Mouse (Mus musculus) forebrain, embryonic 14.5 days (tissue): Measurements from ENCODE around the gene Fam120c. TPM values are rescaled to one million over a fixed set of nuclear protein-coding genes. Genes with fewer than 3 reads are reported as not detected.

Experiments
- ATAC-seq: fragments of 200-750 bp; cut with Nextera tagmentation; 2 replicates; pipeline ENCODE4 v1.8.0; 2017; ENCODE audit warnings: mild to moderate bottlenecking, moderate library complexity
- DNase-seq: peaks from one replicate; pipeline ENCODE4 v3.0.0-alpha.2; 2015; ENCODE audit warnings: low spot score
- H3K27ac ChIP-seq: fragments of 300-500 bp; sonication (generic); 2 replicates; pipeline ENCODE4 v1.5.1; 2014; ENCODE audit warnings: low read depth, mild to moderate bottlenecking, control low read depth, low read length, moderate library complexity
- H3K27me3 ChIP-seq: fragments of 300-500 bp; sonication (generic); replicated peaks from 2 replicates; pipeline ENCODE4 v1.6.1; 2014; ENCODE audit warnings: low read length, control low read depth, mixed read lengths; ENCODE audit not compliant: control insufficient read depth, insufficient read depth
- H3K36me3 ChIP-seq: fragments of 300-500 bp; sonication (generic); 2 replicates; pipeline ENCODE4 v1.6.1; 2014; ENCODE audit warnings: low read length, control low read depth; ENCODE audit not compliant: control insufficient read depth, insufficient read depth
- H3K4me1 ChIP-seq: fragments of 300-500 bp; sonication (generic); 2 replicates; pipeline ENCODE4 v1.6.1; 2014; ENCODE audit warnings: antibody characterized with exemption, low read length, control low read depth; ENCODE audit not compliant: control insufficient read depth, insufficient read depth
- H3K4me2 ChIP-seq: fragments of 300-500 bp; sonication (generic); 2 replicates; pipeline ENCODE4 v1.6.1; 2014; ENCODE audit warnings: mild to moderate bottlenecking, control low read depth, low read length
- H3K4me3 ChIP-seq: fragments of 300-500 bp; sonication (generic); 2 replicates; pipeline ENCODE4 v1.5.1; 2014; ENCODE audit warnings: low read depth, low read length, control low read depth
- H3K9ac ChIP-seq: fragments of 300-500 bp; sonication (generic); 2 replicates; pipeline ENCODE4 v1.6.1; 2014; ENCODE audit warnings: mild to moderate bottlenecking, low read length, control low read depth, moderate library complexity
- H3K9me3 ChIP-seq: fragments of 300-500 bp; sonication (generic); replicated peaks from 2 replicates; pipeline ENCODE4 v1.6.1; 2016; ENCODE audit warnings: low read length, control low read depth, mixed read lengths; ENCODE audit not compliant: control insufficient read depth
- WGBS: fragments of 180-500 bp; shearing (Covaris S2); extraction: QIAGEN DNeasy Blood & Tissue Kit; methylation state at CpG from one replicate; pipeline ENCODE4 v1.1.7; 2014; 5-methylcytosine and 5-hydroxymethylcytosine counted together
- polyA plus RNA-seq: library from polyadenylated mRNA; unstranded; fragments of >200 nt; fragmentation: Nextera tagmentation; extraction: Ambion mirVana; gene quantifications from 2 replicates; pipeline ENCODE4 v1.2.1, GENCODE M21; 2014

Fam120c gene
- 5.0 and 7.1 TPM in 2 replicates for polyA plus RNA-seq

DNA sequence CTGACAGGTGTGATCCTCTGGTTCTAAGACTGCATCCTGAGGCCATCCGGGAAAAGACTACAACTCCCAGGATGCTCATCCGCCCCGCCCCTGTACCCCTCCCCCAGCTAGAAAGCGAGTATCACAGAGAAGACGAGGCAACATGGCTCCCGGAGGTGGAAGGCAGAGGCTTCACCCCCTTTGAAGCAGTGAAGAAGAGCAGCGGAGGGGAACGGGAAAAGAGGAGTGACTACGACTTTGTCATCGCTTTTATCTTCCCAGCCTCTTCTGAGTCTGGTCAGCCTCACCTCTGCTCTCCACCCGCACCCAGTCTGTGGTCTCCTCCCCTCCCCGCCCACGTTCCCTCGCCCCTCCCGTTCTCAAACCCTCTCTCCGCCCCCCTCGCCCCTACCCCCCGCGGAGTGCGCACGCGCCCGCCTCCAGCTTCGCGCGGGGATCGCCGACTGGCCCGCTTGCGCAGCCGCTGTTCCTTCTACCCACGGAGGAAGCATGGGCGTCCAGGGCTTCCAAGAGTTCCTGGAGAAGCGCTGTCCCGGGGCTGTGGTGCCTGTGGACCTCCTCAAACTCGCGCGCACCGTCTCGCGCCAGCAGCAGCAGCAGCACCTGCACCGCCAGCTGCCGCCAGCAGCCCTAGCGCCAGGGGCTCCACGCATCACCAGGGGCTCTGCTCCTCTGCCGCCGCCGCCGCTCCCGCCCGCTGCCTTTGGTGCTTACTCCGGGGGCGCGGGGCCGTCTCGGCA, at the start of gene Fam120c:
Gene Fam120c, plus strand, starts transcription at position 415 of the 740 bp plus-strand sequence.
- Histone ChIP-seq H3K4me1 (no peaks in the 10 kb centered on the region), H3K27me3 (no peaks in the 10 kb centered on the region), H3K4me3 (peak within 1 kb of the TSS; percentile 59), H3K9me3 (no peaks in the 10 kb centered on the region), H3K9ac (peak within 1 kb of the TSS; percentile 63), H3K27ac (peak within 1 kb of the TSS; percentile 81), H3K4me2 (peak within 1 kb of the TSS; percentile 61), H3K36me3 (no peaks in the 10 kb centered on the region)
- peak; percentile 86 for DNase-seq
- peak; percentile 94 for ATAC-seq
- 28% methylated on average over 51 of the region's 56 CpGs for WGBS

DNA sequence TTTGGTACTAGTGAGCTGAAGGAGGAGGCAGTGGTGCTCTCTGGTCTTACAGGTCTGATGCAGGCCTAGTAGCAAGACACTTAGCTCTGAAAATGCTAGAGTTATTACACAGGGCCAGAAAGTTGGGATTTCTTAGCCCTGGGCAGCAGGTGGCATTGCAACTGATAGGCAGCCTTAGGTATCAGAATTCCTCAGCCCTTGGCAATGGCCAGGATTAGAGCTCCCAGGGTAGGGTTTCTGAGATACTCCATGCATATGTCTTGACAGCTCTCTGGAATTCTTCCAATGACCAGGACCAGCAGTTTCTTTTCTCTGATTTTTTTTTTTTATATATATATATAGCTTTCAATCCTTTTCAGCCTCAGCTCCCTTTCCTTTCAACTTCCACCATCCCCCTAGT, 45.6 kb upstream of the Fam120c start:
- no peaks in the 10 kb centered on the region for H3K9me3 ChIP-seq

DNA sequence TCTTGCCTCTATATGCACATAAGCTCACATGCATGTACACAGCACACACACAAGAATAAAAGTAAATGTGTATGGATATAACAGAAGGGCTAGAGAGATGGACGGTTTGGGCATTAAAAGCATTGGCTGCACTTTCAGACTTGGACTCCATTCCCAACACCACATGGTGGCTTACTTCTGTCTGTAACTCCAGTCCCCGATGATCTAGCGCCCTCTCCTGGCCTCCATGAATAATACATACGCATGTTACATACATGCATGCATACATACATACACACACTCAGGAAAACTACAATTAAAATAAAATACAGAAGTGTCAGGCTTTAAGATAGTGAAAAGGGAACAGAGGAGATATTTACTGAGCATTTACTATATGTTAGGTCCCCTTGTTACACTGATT, 30.2 kb upstream of the Fam120c start:
- Histone ChIP-seq H3K9me3 (no peaks in the 10 kb centered on the region), H3K27ac (no peak overlapping the region), H3K9ac (no peak overlapping the region), H3K36me3 (0 out of 2 replicates have a peak, but pooled peaks cover 2% of the 10 kb centered on the region), H3K4me1 (no peaks in the 10 kb centered on the region), H3K4me3 (no peak overlapping the region), H3K27me3 (no peaks in the 10 kb centered on the region), H3K4me2 (no peak overlapping the region)
- DNase-seq (no peak), ATAC-seq (no peak)
- WGBS: 72% methylated on average over 4 of the region's 4 CpGs

More for the DNA sequence above, 45.6 kb upstream of the Fam120c start:
- Histone ChIP-seq H3K27me3 (no peaks in the 10 kb centered on the region), H3K4me2 (no peak overlapping the region), H3K27ac (no peak overlapping the region), H3K36me3 (no peaks in the 10 kb centered on the region), H3K9ac (no peak overlapping the region), H3K4me1 (no peaks in the 10 kb centered on the region), H3K4me3 (no peak overlapping the region)
- ATAC-seq (no peak), DNase-seq (no peak)

DNA sequence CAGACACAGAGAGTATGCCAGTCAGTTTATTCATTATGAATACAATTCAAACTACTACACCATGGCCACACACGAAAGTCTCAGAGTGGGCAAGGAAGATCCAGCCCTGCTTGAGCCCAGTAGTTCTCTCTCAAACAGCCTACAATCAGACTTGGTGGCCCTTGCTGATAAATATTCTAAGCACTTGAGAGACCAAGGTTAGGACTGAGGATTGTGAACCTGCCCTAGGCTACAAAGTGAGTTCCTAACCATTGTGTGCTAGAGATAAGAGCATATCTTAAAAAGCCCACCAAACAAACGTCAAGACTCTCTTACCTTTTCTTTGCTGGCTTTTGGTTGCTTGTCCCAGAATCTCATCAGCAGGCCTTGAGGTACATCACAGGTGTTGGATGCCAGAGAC, 10.4 kb upstream of the Fam120c start:
- Histone ChIP-seq H3K9ac (no peak overlapping the region), H3K4me2 (no peak overlapping the region), H3K9me3 (no peaks in the 10 kb centered on the region), H3K4me3 (no peak overlapping the region), H3K27ac (no peak overlapping the region), H3K27me3 (no peaks in the 10 kb centered on the region), H3K36me3 (no peaks in the 10 kb centered on the region), H3K4me1 (no peaks in the 10 kb centered on the region)
- 84% methylated on average over 2 of the region's 2 CpGs for WGBS
- DNase-seq: no peak
- no peak for ATAC-seq

DNA sequence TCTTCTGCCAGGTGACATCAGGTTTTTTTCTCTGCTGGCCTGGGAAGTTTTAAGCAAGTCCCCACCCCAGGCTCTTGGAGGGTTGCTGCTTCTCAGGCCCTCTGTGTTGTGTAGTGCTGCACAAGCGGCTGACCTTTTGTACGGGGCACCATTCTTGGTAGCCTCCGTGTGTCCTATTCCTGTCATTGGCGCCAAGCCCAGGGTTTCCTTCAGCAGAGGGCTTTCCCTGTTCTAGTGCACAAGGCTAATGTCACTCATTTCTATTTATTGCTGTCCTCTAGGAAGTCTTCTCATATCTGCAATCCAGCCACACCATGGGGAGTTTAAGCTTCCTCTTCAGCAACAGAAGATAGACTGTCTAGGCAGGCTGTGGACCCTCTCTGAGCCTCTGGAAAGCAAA, 6.2 kb upstream of the Fam120c start:
- 83% methylated on average over 4 of the region's 4 CpGs for WGBS

DNA sequence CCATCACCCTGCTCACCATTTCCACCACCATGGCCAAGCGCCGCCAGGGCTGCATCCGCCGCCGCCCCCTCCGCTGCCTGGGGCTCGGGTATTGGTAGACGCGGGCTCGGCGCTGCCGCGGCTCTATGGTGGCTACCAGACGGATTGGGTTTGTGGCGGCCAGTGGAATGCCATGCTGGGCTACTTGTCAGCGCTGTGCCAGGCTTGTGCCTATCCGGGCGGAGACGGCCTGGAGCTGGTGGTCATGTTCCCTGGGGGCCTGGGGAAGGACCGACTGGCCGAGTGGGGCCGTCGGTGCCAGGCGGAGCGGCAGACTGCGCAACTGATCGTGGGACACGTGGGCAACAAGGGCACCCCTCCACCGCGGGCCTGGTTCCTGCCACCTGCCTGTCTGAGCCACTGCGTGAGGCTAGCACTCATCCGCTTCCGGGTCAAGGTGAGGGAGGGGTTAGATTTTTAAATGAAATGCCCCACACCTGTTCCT, 568 bp downstream of the Fam120c start:
- Histone ChIP-seq H3K4me3 (peak overlapping the region; percentile 59), H3K4me1 (no peaks in the 10 kb centered on the region), H3K4me2 (peak overlapping the region; percentile 61), H3K27ac (peak overlapping the region; percentile 81), H3K9me3 (no peaks in the 10 kb centered on the region), H3K36me3 (no peaks in the 10 kb centered on the region), H3K27me3 (no peaks in the 10 kb centered on the region), H3K9ac (peak overlapping the region; percentile 63)
- ATAC-seq (peak; percentile 54), DNase-seq (peak; percentile 28)
- 38% methylated on average over 33 of the region's 33 CpGs for WGBS

More for the DNA sequence above, 6.2 kb upstream of the Fam120c start:
- no peak overlapping the region for H3K4me3 ChIP-seq
- no peaks in the 10 kb centered on the region for H3K4me1 ChIP-seq
- H3K9me3 ChIP-seq: no peaks in the 10 kb centered on the region
- no peak overlapping the region for H3K27ac ChIP-seq
- no peaks in the 10 kb centered on the region for H3K36me3 ChIP-seq
- no peak overlapping the region for H3K4me2 ChIP-seq
- DNase-seq: no peak
- H3K9ac ChIP-seq: no peak overlapping the region
- H3K27me3 ChIP-seq: no peaks in the 10 kb centered on the region
- no peak for ATAC-seq

DNA sequence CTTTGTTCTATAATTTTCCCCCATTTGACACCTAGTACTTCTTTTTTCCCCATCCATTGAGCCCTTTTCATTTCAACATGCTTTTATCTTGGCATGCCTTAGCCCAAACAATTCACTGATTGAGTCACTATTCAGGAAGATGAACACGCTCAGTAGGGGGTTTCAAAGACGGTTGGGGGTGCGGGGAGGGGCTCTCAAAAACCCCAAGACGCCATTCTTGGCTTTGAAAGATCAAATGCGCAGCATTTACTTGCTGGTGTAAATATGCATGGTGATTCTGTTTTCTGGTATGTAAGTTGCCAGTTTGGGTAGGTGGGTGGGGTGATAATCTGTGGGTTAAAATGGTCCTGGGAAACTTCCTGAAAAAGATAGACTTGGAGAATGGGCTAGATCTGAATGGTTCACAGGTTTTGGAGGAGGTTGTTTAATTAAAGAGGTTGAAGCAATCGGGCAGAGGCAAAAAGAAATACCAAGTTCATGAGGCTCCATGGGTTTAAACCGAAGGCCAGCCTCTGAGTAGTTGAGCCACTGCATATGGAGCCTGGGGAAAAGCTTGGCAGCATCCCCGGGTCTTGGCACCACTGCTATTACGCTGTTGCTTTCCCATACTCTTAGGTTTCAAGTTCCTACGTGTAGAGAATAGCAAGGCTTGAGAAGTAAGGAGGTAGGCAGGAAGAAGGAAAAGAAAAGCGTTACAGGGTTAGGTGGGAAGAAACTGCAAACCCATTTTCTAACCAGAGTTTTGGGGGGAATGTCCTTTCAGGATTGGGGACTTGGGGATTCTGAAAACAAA, 1.6 kb downstream of the Fam120c start:
- no peaks in the 10 kb centered on the region for H3K36me3 ChIP-seq
- no peak for ATAC-seq
- H3K4me3 ChIP-seq: peak overlapping the region; percentile 59
- no peak overlapping the region for H3K9ac ChIP-seq
- peak; percentile 55 for DNase-seq
- peak overlapping the region; percentile 61 for H3K4me2 ChIP-seq
- no peaks in the 10 kb centered on the region for H3K9me3 ChIP-seq
- WGBS: 36% methylated on average over 11 of the region's 11 CpGs
- H3K27ac ChIP-seq: no peak overlapping the region
- no peaks in the 10 kb centered on the region for H3K4me1 ChIP-seq
- H3K27me3 ChIP-seq: no peaks in the 10 kb centered on the region

DNA sequence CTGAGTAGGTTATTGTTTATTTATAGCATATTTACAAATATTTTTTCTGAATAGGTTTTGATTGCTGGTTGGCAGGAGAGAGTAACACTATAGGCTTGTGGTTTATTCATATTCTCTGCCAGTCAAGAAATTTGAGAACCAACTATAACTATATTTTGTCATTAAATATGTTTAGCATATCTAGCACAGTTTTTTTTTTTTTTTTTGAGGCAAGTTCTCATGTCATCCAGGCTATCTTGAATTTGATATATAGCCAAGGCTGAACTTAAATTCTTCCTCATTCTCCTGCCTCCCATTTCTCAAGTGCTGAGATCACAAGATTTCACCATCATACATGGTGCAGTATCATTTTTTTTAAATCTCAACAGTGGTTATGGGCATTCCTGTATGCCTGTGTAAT, 3.3 kb downstream of the Fam120c start:
- H3K4me1 ChIP-seq: no peaks in the 10 kb centered on the region
- no peak overlapping the region for H3K27ac ChIP-seq
- no peaks in the 10 kb centered on the region for H3K27me3 ChIP-seq
- no peaks in the 10 kb centered on the region for H3K36me3 ChIP-seq
- H3K4me2 ChIP-seq: no peak overlapping the region; the same call in 1 of the 2 replicates
- H3K4me3 ChIP-seq: no peak overlapping the region
- H3K9ac ChIP-seq: no peak overlapping the region
- ATAC-seq (no peak), DNase-seq (no peak)
- H3K9me3 ChIP-seq: no peaks in the 10 kb centered on the region

DNA sequence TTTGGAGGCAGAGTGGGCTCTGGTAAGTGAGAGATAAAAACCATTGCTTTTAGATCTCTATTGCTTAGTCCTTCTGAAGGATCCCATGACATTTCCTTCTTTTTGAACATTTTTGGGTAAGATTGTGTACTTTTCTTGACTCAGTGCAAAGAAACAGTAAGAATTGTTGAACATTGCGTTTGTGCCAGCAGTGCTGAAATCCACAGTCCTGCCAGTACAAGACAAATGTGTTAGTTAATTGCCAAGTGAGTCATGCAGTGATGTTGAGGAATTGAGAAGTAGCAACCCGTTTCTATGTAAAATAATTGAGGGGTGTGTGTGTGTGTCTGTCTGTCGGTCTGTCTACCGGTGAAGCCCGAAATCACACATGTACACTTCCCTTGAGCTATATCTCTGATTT, 5.3 kb downstream of the Fam120c start:
- Histone ChIP-seq H3K4me2 (no peak overlapping the region), H3K36me3 (no peaks in the 10 kb centered on the region), H3K27ac (no peak overlapping the region), H3K9me3 (no peaks in the 10 kb centered on the region), H3K9ac (no peak overlapping the region), H3K27me3 (no peaks in the 10 kb centered on the region), H3K4me1 (no peaks in the 10 kb centered on the region), H3K4me3 (no peak overlapping the region)
- WGBS: 81% methylated on average over 5 of the region's 5 CpGs
- ATAC-seq (no peak), DNase-seq (no peak)
